Mouse (Mus musculus) midbrain, embryonic 14.5 days (tissue): ENCODE measurements around the gene Ssna1. TPM values are rescaled to one million over a fixed set of nuclear protein-coding genes. Genes with fewer than 3 reads are reported as not detected.

ENCODE experiments used
- ATAC-seq: fragments of 200-750 bp; cut with Nextera tagmentation; 2 replicates; pipeline ENCODE4 v1.8.0; 2017; ENCODE audit warnings: moderate number of reproducible peaks, moderate library complexity; ENCODE audit not compliant: low FRiP score, low TSS enrichment
- DNase-seq: peaks from one replicate; pipeline ENCODE4 v3.0.0-alpha.2; 2015
- H3K27ac ChIP-seq: fragments of 300-500 bp; sonication (generic); replicated peaks from 2 replicates; pipeline ENCODE4 v1.5.1; 2014; ENCODE audit warnings: mild to moderate bottlenecking, low read depth, low read length, moderate library complexity
- H3K27me3 ChIP-seq: fragments of 300-500 bp; sonication (generic); 2 replicates; pipeline ENCODE4 v1.6.1; 2014; ENCODE audit warnings: low read length, control low read depth, mixed read lengths; ENCODE audit not compliant: control insufficient read depth, insufficient read depth
- H3K36me3 ChIP-seq: fragments of 300-500 bp; sonication (generic); 2 replicates; pipeline ENCODE4 v1.6.1; 2014; ENCODE audit warnings: low read length, control low read depth; ENCODE audit not compliant: control insufficient read depth, insufficient read depth
- H3K4me1 ChIP-seq: fragments of 300-500 bp; sonication (generic); 2 replicates; pipeline ENCODE4 v1.6.1; 2014; ENCODE audit warnings: mild to moderate bottlenecking, antibody characterized with exemption, low read length, control low read depth; ENCODE audit not compliant: control insufficient read depth, insufficient read depth
- H3K4me2 ChIP-seq: fragments of 300-500 bp; sonication (generic); 2 replicates; pipeline ENCODE4 v1.6.1; 2014; ENCODE audit warnings: mild to moderate bottlenecking, low read length, moderate library complexity
- H3K4me3 ChIP-seq: fragments of 300-500 bp; sonication (generic); replicated peaks from 2 replicates; pipeline ENCODE4 v1.5.1; 2014; ENCODE audit warnings: low read depth, low read length
- H3K9ac ChIP-seq: fragments of 300-500 bp; sonication (generic); replicated peaks from 2 replicates; pipeline ENCODE4 v1.6.1; 2014; ENCODE audit warnings: mild to moderate bottlenecking, low read length, moderate library complexity
- H3K9me3 ChIP-seq: fragments of 300-500 bp; sonication (generic); 2 replicates; pipeline ENCODE4 v1.6.1; 2016; ENCODE audit warnings: low read length, control low read depth, mixed read lengths; ENCODE audit not compliant: control insufficient read depth
- WGBS: fragments of 180-500 bp; shearing (Covaris S2); extraction: QIAGEN DNeasy Blood & Tissue Kit; methylation state at CpG from one replicate; pipeline ENCODE4 v1.1.7; 2014; 5-methylcytosine and 5-hydroxymethylcytosine counted together
- polyA plus RNA-seq: library from polyadenylated mRNA; unstranded; fragments of >200 nt; fragmentation: Nextera tagmentation; extraction: Ambion mirVana; gene quantifications from 2 replicates; pipeline ENCODE4 v1.2.1, GENCODE M21; 2014

The Ssna1 gene
- 196 TPM in 2 replicates for polyA plus RNA-seq

DNA sequence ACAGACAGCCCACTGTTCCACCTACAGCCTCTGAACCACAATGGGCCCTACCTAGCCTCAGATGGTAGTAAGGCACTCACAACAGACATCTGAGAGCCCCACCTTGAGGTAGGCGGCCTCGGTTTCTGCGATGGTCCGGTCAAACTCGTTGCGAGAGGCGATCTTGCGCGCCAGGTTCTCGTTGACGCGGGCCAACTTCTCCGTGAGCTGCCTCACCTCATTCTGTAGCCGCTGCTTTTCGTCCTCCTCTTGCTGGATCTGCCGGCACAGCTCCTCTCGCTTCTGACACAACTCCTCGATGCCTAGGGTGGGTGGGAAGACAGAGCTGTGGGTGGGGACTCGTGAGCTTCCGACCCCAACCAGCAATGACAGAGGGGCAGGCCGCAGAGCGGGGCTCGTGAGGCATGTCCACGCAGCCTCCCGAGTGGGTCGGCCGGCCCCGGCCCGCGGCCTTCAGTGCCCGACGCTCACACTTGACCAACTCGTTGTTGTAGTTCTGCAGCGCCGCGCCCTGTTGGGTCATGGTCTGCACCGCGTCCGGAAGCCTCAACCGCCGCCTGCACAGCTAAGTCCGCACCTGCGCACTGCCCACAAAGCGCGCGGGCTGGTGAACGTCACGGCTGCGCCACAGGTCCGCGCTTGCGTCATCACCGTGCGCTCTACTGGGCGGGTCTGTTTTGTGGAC, at the start of gene Ssna1, which contains the start of gene Anapc2:
TSS of gene Ssna1 (minus strand) at position 612 of the 685 bp plus-strand sequence.
TSS of gene Anapc2 (plus strand) at position 652 of the 685 bp plus-strand sequence.
- Histone ChIP-seq H3K27ac (peak within 1 kb of the TSS; percentile 83), H3K27me3 (no peaks in the 10 kb centered on the region), H3K36me3 (peaks cover 61% of the 10 kb centered on the region), H3K4me3 (peak within 1 kb of the TSS; percentile 83), H3K9ac (peak within 1 kb of the TSS; percentile 82), H3K4me1 (peaks cover 31% of the 10 kb centered on the region), H3K9me3 (no peaks in the 10 kb centered on the region), H3K4me2 (peak within 1 kb of the TSS; percentile 98)
- WGBS, result under 1% methylated on average over 55 of the region's 55 CpGs
- DNase-seq (peak; percentile 99), ATAC-seq (peak; percentile 96)

DNA sequence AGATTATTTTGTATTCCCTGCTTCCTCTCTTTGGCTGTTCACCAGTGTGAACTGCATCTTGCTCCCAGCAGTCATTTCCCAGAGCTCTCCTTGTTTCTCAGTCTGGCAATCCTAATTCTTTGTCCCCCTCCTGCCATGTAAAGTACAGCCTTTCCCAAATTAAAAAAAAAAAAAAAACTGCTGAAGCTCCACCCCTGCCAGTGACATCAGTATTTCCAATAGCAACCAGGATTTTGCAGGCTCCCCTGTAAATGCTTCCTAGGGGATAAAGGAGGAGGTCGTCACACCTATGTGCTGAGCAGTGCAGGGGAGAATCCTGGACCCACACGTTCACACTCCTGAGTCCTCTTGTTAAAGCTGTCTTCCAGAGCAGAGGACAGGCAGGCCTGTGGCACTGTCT, 47.8 kb upstream of the Ssna1 start:
- no peak for DNase-seq
- no peak overlapping the region for H3K27ac ChIP-seq
- peaks cover 11% of the 10 kb centered on the region for H3K27me3 ChIP-seq
- 0 out of 2 replicates have a peak, but pooled peaks cover 2% of the 10 kb centered on the region for H3K4me1 ChIP-seq
- no peaks in the 10 kb centered on the region for H3K9me3 ChIP-seq
- 42% methylated on average over 2 of the region's 2 CpGs for WGBS
- H3K4me2 ChIP-seq, result no peak overlapping the region
- no peak for ATAC-seq
- no peaks in the 10 kb centered on the region for H3K36me3 ChIP-seq
- no peak overlapping the region for H3K4me3 ChIP-seq
- H3K9ac ChIP-seq, result no peak overlapping the region

DNA sequence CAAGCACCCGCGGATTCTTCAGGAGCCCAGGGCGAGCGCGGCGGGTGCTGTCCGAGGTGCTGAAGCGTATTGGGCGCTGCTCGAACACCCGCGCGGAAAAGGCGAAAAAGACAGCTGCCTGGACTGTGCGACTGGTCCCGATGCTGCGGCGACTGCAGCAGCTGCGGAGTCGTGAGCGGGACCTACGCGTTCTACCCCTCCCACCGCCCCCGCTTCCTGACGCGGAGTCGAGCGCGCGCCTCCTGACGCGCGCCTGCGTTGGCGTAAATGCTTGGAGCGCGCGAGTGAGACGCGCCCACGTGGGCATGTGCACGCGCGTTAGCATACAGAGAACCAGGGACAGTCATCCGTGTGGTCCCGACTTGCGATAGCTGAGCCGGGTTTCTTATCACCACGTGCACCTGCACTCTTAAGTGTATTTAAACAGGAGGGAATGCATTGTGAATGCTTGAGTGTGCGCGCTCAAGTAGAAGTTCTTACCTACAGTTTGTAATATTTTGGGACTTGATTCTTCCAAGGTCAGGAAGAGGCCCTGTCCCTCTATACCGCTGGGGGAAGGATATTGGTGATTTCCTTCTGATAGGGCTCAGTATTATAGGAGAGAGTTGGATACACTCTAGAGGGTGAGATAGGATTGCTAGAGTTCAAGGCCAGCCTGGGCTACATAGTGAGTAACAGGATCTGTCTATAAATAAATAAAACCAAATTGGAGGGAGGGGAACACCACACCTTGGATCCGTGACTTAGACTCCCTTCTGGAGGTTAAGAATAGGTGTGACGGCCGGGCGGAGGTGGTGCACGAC, 46.9 kb upstream of the Ssna1 start, which contains the start of gene Grin1:
TSS of gene Grin1 (minus strand) at position 217 of the 803 bp plus-strand sequence.
- Histone ChIP-seq H3K9me3 (no peaks in the 10 kb centered on the region), H3K36me3 (no peaks in the 10 kb centered on the region), H3K27ac (peak within 1 kb of the TSS; percentile 77), H3K4me3 (peak within 1 kb of the TSS; percentile 57), H3K4me2 (peak within 1 kb of the TSS; percentile 64), H3K9ac (peak within 1 kb of the TSS; percentile 61), H3K4me1 (0 out of 2 replicates have a peak, but pooled peaks cover 2% of the 10 kb centered on the region), H3K27me3 (peaks cover 16% of the 10 kb centered on the region)
- ATAC-seq (peak; percentile 78), DNase-seq (peak; percentile 96)
- 10% methylated on average over 58 of the region's 58 CpGs for WGBS

DNA sequence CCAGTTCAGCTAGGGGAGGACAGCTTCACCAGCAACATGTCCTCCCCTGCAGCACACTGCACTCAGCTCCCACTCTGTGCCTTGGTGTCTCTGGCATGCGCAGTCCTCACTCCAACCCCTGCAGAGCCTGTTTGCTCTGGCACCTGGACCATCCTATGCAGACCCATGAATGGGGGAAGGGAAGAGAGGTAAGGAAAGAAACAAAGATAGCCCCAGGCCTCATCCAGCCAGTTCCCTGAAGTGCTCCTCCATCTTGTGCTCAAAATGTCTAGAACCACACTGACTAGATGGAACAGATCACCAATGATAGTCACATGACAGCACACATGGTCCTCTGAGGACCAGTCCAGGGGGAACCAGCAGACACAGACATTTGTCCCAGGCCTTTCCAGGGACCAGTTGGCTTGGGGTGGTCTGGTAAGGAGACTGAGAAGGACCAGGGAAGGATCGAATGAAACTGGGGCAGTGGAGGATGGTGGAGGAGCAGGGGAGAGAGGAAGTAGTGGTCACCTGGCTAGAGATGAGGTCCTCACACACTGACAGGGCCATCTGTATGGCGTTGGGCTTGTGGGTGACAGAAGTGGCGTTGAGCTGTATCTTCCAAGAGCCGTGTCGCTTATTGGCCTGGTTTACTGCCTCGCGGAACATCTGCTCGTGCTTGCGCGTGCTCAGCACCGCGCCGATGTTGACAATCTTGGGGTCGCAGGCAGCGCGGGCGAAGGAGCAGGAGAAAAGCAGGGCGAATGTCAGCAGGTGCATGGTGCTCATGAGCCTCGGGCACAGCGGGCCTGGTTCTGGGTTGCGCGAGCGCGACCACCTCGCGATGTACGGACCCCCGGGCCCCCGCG, 46.1 kb upstream of the Ssna1 start:
- Histone ChIP-seq H3K27ac (peak overlapping the region; percentile 77), H3K36me3 (peaks cover under 1% of the 10 kb centered on the region; the same call in 1 of the 2 replicates), H3K9ac (peak overlapping the region; percentile 61), H3K9me3 (no peaks in the 10 kb centered on the region), H3K4me1 (0 out of 2 replicates have a peak, but pooled peaks cover 2% of the 10 kb centered on the region), H3K4me3 (peak overlapping the region; percentile 57), H3K27me3 (peaks cover 21% of the 10 kb centered on the region), H3K4me2 (peak overlapping the region; percentile 64)
- WGBS, result 4% methylated on average over 31 of the region's 31 CpGs
- ATAC-seq (peak; percentile 38), DNase-seq (peak; percentile 69)

DNA sequence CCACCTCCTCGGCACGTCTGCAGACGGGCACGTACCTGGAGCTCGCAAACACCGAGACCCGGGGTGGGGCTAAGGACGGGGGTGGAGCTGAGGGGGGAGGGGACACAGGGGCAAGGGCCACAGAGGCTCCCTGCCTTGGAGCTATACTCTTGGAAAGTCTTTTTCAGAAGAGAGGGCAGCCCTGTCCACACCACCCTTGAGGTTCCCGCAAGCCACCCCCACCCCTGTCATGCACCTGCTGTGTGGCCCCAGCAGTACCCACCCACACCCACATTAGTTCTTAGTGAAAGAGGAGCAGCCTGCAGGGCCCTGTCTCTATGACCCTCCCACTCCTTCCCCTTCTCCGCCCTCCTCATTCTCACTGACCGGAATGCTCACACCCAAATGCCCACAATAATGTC, 39.3 kb upstream of the Ssna1 start:
- H3K4me2 ChIP-seq, result no peak overlapping the region
- H3K36me3 ChIP-seq, result peaks cover 29% of the 10 kb centered on the region
- 6% methylated on average over 11 of the region's 11 CpGs for WGBS
- H3K9me3 ChIP-seq, result no peaks in the 10 kb centered on the region
- ATAC-seq (no peak), DNase-seq (no peak)
- peaks cover 74% of the 10 kb centered on the region for H3K27me3 ChIP-seq
- no peak overlapping the region for H3K4me3 ChIP-seq
- no peak overlapping the region for H3K27ac ChIP-seq
- H3K4me1 ChIP-seq, result no peaks in the 10 kb centered on the region
- H3K9ac ChIP-seq, result no peak overlapping the region

DNA sequence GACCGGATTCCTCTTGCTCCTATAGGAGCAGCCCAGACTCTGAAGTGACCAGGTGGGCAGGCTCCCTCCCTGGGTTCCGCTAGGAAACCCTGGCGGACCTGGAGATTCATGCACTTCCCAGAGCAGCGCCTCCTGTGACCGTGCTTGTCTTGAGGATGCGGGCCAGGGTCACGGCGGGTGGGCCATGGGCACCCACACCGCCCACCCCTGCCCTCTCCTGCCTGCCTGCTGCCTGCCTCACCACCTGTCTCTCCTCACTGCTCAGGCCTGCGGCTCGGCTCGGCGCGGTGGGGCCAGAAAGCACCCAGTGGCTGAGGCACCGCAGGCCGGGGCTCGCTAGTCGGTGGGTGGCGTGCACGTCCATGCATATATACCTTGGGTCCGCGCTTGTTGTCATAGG, 38.7 kb upstream of the Ssna1 start:
- Histone ChIP-seq H3K27ac (no peak overlapping the region), H3K27me3 (peaks cover 69% of the 10 kb centered on the region), H3K4me3 (no peak overlapping the region), H3K4me1 (no peaks in the 10 kb centered on the region), H3K9ac (no peak overlapping the region), H3K36me3 (peaks cover 29% of the 10 kb centered on the region), H3K4me2 (no peak overlapping the region), H3K9me3 (no peaks in the 10 kb centered on the region)
- DNase-seq, result no peak
- 3% methylated on average over 22 of the region's 22 CpGs for WGBS
- ATAC-seq, result no peak

DNA sequence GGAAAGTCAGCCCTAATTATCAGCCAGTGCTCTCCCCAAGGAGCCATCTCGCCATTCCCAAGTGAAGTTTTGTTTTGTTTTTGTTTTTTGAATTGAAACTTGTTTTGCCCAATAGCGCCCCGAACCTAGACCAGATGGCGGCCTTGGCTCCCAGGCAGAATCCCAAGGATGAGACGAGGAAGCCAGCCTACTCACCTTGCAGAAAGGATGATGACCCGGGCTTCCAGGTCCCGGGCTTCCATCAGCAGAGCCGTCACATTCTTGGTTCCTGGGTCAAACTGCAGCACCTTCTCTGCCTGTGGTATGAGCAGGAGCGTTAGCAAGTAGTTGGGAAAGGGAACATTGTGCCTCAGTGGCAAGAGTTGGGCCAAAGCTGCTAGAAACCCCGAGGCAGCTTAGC, 37.9 kb upstream of the Ssna1 start:
- Histone ChIP-seq H3K9ac (no peak overlapping the region), H3K4me3 (no peak overlapping the region), H3K9me3 (no peaks in the 10 kb centered on the region), H3K36me3 (peaks cover 29% of the 10 kb centered on the region), H3K4me2 (no peak overlapping the region), H3K27me3 (peaks cover 67% of the 10 kb centered on the region), H3K4me1 (0 out of 2 replicates have a peak, but pooled peaks cover 4% of the 10 kb centered on the region), H3K27ac (no peak overlapping the region)
- ATAC-seq (no peak), DNase-seq (no peak)
- 54% methylated on average over 10 of the region's 10 CpGs for WGBS
